Mouse (Mus musculus) left cerebral cortex, postnatal 36 days (tissue): Measurements from ENCODE around the gene Xlr3b. TPM values are rescaled to one million over a fixed set of nuclear protein-coding genes. Genes with fewer than 3 reads are reported as not detected.
"Not testable (repeated sequence)": the region's sequence is repeated elsewhere in the genome, so short reads cannot be mapped to it uniquely, and the experiment has no call there.

Experiments
- DNase-seq, 2 experiments: peaks; one replicate each; pipeline ENCODE4 v3.0.0; 2021 to 2022; ENCODE audit warnings: low spot score in 2 of 2, mixed read lengths in 1 of 2
- intact Hi-C: fragments of 180-260 bp; cut with DNase I; formaldehyde crosslinking; loops from one replicate; pipeline ENCODE4 v1.15.1; 2025
- total RNA-seq, 2 experiments: library from RNA; stranded (reverse); gene quantifications; 2 replicates each; pipeline ENCODE4 v1.2.3; 2021

Xlr3b gene
- total RNA-seq, result 10 to 100 TPM in 1 of 2 experiments, 1 to 10 TPM in 1; 2.3 to 10.1 TPM

- peak in 1 of 2 experiments; percentile 13 for DNase-seq
- intact Hi-C loops, result not testable (repeated sequence)
Measured at GRCm38 (mm10) chrX:73191934-73192333, at the start of gene Xlr3b. Xlr3b (plus strand) TSS chrX:73192207.

GRCm38 (mm10) chrX:73143218-73143618 lies 48.8 kb upstream of the Xlr3b start:
- intact Hi-C loops, DNase-seq: not testable (repeated sequence)

GRCm38 (mm10) chrX:73148496-73148895 lies 43.5 kb upstream of the Xlr3b start, which contains the start of gene Xlr5b:
Xlr5b (plus strand) TSS chrX:73148796.
- intact Hi-C loops, DNase-seq: not testable (repeated sequence)

GRCm38 (mm10) chrX:73149350-73149749 lies 42.7 kb upstream of the Xlr3b start, which contains the start of gene DXBay18:
DXBay18 (minus strand) TSS chrX:73149450.
- DNase-seq, result not testable (repeated sequence)

GRCm38 (mm10) chrX:73176889-73177288 lies 15.1 kb upstream of the Xlr3b start, which contains the start of gene Spin2d:
Spin2d (minus strand) TSS chrX:73176989.
- DNase-seq, intact Hi-C loops: not testable (repeated sequence)

More at GRCm38 (mm10) chrX:73149350-73149749, 42.7 kb upstream of the Xlr3b start, which contains the start of gene DXBay18:
- intact Hi-C loops, result not testable (repeated sequence)

- DNase-seq, intact Hi-C loops: not testable (repeated sequence)
Measured at GRCm38 (mm10) chrX:73213819-73214564, 22.0 kb downstream of the Xlr3b start, which contains the start of gene Xlr4b. Xlr4b (plus strand) TSS chrX:73214333.

- intact Hi-C loops, result no loop called here
- DNase-seq, result no peak
Measured at GRCm38 (mm10) chrX:73225365-73225764, 33.4 kb downstream of the Xlr3b start.

- intact Hi-C loops, result no loop called here
- peak; percentile 76 to 80 for DNase-seq
Measured at GRCm38 (mm10) chrX:73227914-73228605, 36.1 kb downstream of the Xlr3b start, which contains the start of gene F8a. F8a (plus strand) TSS chrX:73228291.

GRCm38 (mm10) chrX:73228606-73229214 lies 36.7 kb downstream of the Xlr3b start:
- peak; percentile 64 to 76 for DNase-seq
- intact Hi-C loops, result no loop called here

GRCm38 (mm10) chrX:73229288-73229687 lies 37.3 kb downstream of the Xlr3b start:
- DNase-seq, result no peak
- intact Hi-C loops, result no loop called here

GRCm38 (mm10) chrX:73242821-73243325 lies 50.9 kb downstream of the Xlr3b start, which contains the start of gene Xlr4c:
Xlr4c (minus strand) TSS chrX:73243130.
- intact Hi-C loops, DNase-seq: not testable (repeated sequence)

Other genes with a start within 250 kb of the Xlr3b start
- under 1 TPM; 0.54 to 0.63 TPM for gene Zfp185, start 204.9 kb upstream of the Xlr3b start, total RNA-seq
- under 1 TPM; 0.30 to 0.48 TPM for gene Pnma5, start 155.1 kb upstream of the Xlr3b start, total RNA-seq
- gene Pnma3, start 127.4 kb upstream of the Xlr3b start, total RNA-seq, result 10 to 100 TPM; 13.7 to 16.0 TPM
- gene Xlr4a, start 109.7 kb upstream of the Xlr3b start, total RNA-seq, result 1 to 10 TPM in 1 of 2 experiments, under 1 TPM in 1; 0.59 to 1.7 TPM
- gene Xlr3a, start 95.1 kb upstream of the Xlr3b start, total RNA-seq, result 1 to 10 TPM; 2.9 to 4.2 TPM
- gene Gm14685, start 75.2 kb upstream of the Xlr3b start, total RNA-seq, result under 1 TPM in 1 of 2 experiments, not detected in 1; 0.70 TPM
- not detected for gene Xlr5b, start 43.4 kb upstream of the Xlr3b start, total RNA-seq
- gene DXBay18, start 42.8 kb upstream of the Xlr3b start, total RNA-seq, result 1 to 10 TPM; 1.2 TPM
- not detected for gene Spin2d, start 15.2 kb upstream of the Xlr3b start, total RNA-seq
- 1 to 10 TPM in 1 of 2 experiments, under 1 TPM in 1; 0.27 to 1.3 TPM for gene Xlr4b, start 22.1 kb downstream of the Xlr3b start, total RNA-seq
- gene F8a, start 36.1 kb downstream of the Xlr3b start, total RNA-seq, result 10 to 100 TPM; 14.9 to 17.3 TPM
- gene Xlr4c, start 50.9 kb downstream of the Xlr3b start, total RNA-seq, result not detected
- not detected for gene Xlr3c, start 73.2 kb downstream of the Xlr3b start, total RNA-seq
- gene Xlr5a, start 100.8 kb downstream of the Xlr3b start, total RNA-seq, result not detected
- not detected for gene Xlr5c, start 100.8 kb downstream of the Xlr3b start, total RNA-seq
- not detected for gene Gm45015, start 144.6 kb downstream of the Xlr3b start, total RNA-seq
- gene Zfp275, start 150.4 kb downstream of the Xlr3b start, total RNA-seq, result 10 to 100 TPM; 17.7 to 20.3 TPM
- not detected for gene Gm18336, start 206.5 kb downstream of the Xlr3b start, total RNA-seq
- 1 to 10 TPM; 1.2 to 2.8 TPM for gene Zfp92, start 218.9 kb downstream of the Xlr3b start, total RNA-seq
- gene Trex2, start 243.1 kb downstream of the Xlr3b start, total RNA-seq, result not detected